Mouse (Mus musculus) lung, postnatal 0 days (tissue): ENCODE results near the gene Chn2. TPM values are rescaled to one million over a fixed set of nuclear protein-coding genes. Genes with fewer than 3 reads are reported as not detected.

ENCODE experiments used
- ATAC-seq: fragments of 200-750 bp; cut with Nextera tagmentation; 2 replicates; pipeline ENCODE4 v1.8.0; 2017; ENCODE audit warnings: moderate library complexity
- DNase-seq: peaks from one replicate; pipeline ENCODE4 v3.0.0-alpha.2; 2016; ENCODE audit warnings: low spot score
- H3K27ac ChIP-seq: fragments of 300-500 bp; sonication (generic); 2 replicates; pipeline ENCODE4 v1.5.1; 2014; ENCODE audit warnings: antibody characterized with exemption, mild to moderate bottlenecking, low read length, mixed read lengths
- H3K27me3 ChIP-seq: fragments of 300-500 bp; sonication (generic); replicated peaks from 2 replicates; pipeline ENCODE4 v1.6.1; 2014; ENCODE audit warnings: low read length, mixed read lengths; ENCODE audit not compliant: insufficient read depth
- H3K36me3 ChIP-seq: fragments of 300-500 bp; sonication (generic); 2 replicates; pipeline ENCODE4 v1.6.1; 2014; ENCODE audit warnings: low read length, mixed read lengths; ENCODE audit not compliant: insufficient read depth
- H3K4me1 ChIP-seq: fragments of 300-500 bp; sonication (generic); 2 replicates; pipeline ENCODE4 v1.6.1; 2014; ENCODE audit warnings: antibody characterized with exemption, low read depth, low read length, mixed read lengths; ENCODE audit not compliant: insufficient read depth
- H3K4me2 ChIP-seq: fragments of 300-500 bp; sonication (generic); replicated peaks from 2 replicates; pipeline ENCODE4 v1.6.1; 2014; ENCODE audit warnings: low read depth, mild to moderate bottlenecking, low read length, moderate library complexity, mixed read lengths
- H3K4me3 ChIP-seq: fragments of 300-500 bp; sonication (generic); 2 replicates; pipeline ENCODE4 v1.5.1; 2014; ENCODE audit warnings: low read depth, low read length
- H3K9ac ChIP-seq: fragments of 300-500 bp; sonication (generic); replicated peaks from 2 replicates; pipeline ENCODE4 v1.6.1; 2014; ENCODE audit warnings: low read depth, mild to moderate bottlenecking
- H3K9me3 ChIP-seq: fragments of 300-500 bp; sonication (generic); 2 replicates; pipeline ENCODE4 v1.6.1; 2016; ENCODE audit warnings: low read length, mixed read lengths
- CTCF ChIP-seq: IDR thresholded peaks from 2 replicates; pipeline ENCODE4 v1.5.1; 2016; ENCODE audit warnings: antibody characterized with exemption, mild to moderate bottlenecking
- EP300 ChIP-seq: IDR thresholded peaks from 2 replicates; pipeline ENCODE4 v1.6.1; 2016; ENCODE audit warnings: antibody characterized with exemption, mild to moderate bottlenecking, control low read depth
- WGBS: fragments of 180-500 bp; shearing (Covaris S2); extraction: QIAGEN DNeasy Blood & Tissue Kit; methylation state at CpG from one replicate; pipeline ENCODE4 v1.1.7; 2014; 5-methylcytosine and 5-hydroxymethylcytosine counted together
- polyA plus RNA-seq: library from polyadenylated mRNA; unstranded; fragments of >200 nt; fragmentation: Nextera tagmentation; extraction: Ambion mirVana; gene quantifications from 2 replicates; pipeline ENCODE4 v1.2.1, GENCODE M21; 2015

Chn2 gene
- polyA plus RNA-seq, 1 experiment from 2014 or later, result 6.8 TPM

DNA sequence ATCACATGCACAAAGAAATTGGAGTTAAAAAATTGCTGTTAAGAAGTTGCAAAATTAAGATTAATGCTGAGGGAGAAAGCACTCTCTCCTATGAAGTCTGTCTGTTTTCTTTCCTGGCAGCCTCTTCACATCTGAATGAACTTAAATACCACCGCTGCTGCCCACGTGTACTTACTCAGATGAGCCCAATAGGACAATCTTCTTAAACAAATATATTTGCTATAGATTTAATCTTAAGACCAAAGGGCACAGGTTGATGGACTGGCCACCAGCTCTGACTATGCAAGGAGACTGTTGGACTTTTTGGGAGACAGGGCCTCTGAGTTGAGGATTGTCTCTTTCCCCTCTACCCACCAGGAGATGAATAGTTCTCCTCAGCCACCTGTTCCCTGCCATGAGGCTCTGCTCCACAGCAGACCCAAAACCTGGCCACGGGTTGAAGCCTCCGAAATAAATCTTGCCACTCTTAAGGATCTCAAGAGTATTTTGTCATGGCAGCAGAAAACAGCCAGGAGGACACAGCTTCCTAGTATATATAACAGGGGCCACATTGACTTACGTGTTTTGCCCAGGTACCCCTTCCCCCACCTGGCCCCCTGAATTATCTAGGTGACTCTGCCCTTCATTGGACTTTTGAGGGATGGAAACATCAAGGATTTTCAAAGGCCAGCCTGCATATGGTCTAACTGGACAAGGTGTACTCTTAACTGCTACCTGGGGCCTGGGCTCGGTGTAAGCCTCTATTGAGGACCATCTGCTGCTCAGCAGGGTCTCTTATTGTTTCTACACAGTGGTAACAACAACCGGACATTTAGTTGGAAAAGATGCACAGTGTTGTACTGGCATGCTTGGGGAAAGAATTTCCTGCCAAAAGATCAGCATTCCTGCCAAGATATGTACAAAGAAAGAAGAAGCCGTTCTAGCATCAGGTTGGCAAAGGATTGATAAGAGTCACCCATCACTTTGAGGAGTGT lies 6.7 kb downstream of the Chn2 start:
- Histone ChIP-seq H3K9me3 (no peaks in the 10 kb centered on the region), H3K27me3 (peaks cover 9% of the 10 kb centered on the region), H3K36me3 (no peaks in the 10 kb centered on the region), H3K4me2 (no peak overlapping the region), H3K4me1 (no peaks in the 10 kb centered on the region), H3K4me3 (no peak overlapping the region), H3K9ac (no peak overlapping the region), H3K27ac (no peak overlapping the region)
- DNase-seq (no peak), ATAC-seq (no peak)
- TF ChIP-seq EP300 (no peak), CTCF (no peak)
- 70% methylated on average over 8 of the region's 8 CpGs for WGBS

GRCm38 (mm10) chr6:54046884-54047747 lies 7.8 kb downstream of the Chn2 start:
- no peak overlapping the region for H3K4me2 ChIP-seq
- no peak for ATAC-seq
- no peaks in the 10 kb centered on the region for H3K4me1 ChIP-seq
- H3K9ac ChIP-seq, result no peak overlapping the region
- 85% methylated on average over 11 of the region's 11 CpGs for WGBS
- H3K4me3 ChIP-seq, result no peak overlapping the region
- no peaks in the 10 kb centered on the region for H3K36me3 ChIP-seq
- H3K9me3 ChIP-seq, result no peaks in the 10 kb centered on the region
- no peak for DNase-seq
- TF ChIP-seq CTCF, result no peak
- H3K27me3 ChIP-seq, result peaks cover 3% of the 10 kb centered on the region
- H3K27ac ChIP-seq, result no peak overlapping the region

GRCm38 (mm10) chr6:54048768-54049167 lies 9.4 kb downstream of the Chn2 start:
- 68% methylated on average over 6 of the region's 6 CpGs for WGBS
- H3K36me3 ChIP-seq, result no peaks in the 10 kb centered on the region
- H3K27ac ChIP-seq, result no peak overlapping the region
- no peak for TF ChIP-seq EP300
- H3K4me3 ChIP-seq, result no peak overlapping the region
- no peak overlapping the region for H3K9ac ChIP-seq
- no peaks in the 10 kb centered on the region for H3K9me3 ChIP-seq
- H3K4me1 ChIP-seq, result no peaks in the 10 kb centered on the region
- DNase-seq (no peak), ATAC-seq (no peak)
- H3K4me2 ChIP-seq, result no peak overlapping the region
- H3K27me3 ChIP-seq, result peaks cover 3% of the 10 kb centered on the region; the same call in 1 of the 2 replicates

- DNase-seq, result no peak
- TF ChIP-seq EP300, result no peak
- no peak for TF ChIP-seq CTCF
- peaks cover 14% of the 10 kb centered on the region for H3K27me3 ChIP-seq
Measured at GRCm38 (mm10) chr6:54051173-54051572, 11.8 kb downstream of the Chn2 start.

DNA sequence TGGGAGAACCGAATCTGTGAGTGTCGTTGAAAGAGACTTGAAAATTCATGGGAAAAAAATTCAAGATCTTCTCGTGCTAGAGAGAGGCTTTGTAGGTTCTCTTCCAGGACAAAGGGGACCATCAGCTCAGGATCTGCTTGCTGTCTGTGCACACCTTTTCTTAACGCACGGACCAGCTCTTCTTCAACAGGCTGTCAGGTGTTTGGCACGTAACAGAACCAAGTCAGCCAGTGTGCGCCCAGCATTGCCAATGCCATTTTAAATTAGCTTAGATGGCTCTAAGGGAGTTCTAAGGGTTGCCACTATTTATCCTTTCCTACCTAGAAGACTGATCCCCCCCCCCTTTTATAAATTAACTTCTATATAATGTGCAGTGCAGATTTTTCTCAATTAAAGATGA lies 12.8 kb downstream of the Chn2 start:
- TF ChIP-seq CTCF (no peak), EP300 (no peak)
- WGBS, result 88% methylated on average over 7 of the region's 7 CpGs
- no peaks in the 10 kb centered on the region for H3K36me3 ChIP-seq
- H3K4me2 ChIP-seq, result no peak overlapping the region
- ATAC-seq (no peak), DNase-seq (no peak)
- no peak overlapping the region for H3K9ac ChIP-seq
- H3K27ac ChIP-seq, result no peak overlapping the region
- no peak overlapping the region for H3K4me3 ChIP-seq
- H3K27me3 ChIP-seq, result peaks cover 18% of the 10 kb centered on the region
- H3K9me3 ChIP-seq, result no peaks in the 10 kb centered on the region
- H3K4me1 ChIP-seq, result no peaks in the 10 kb centered on the region

More at GRCm38 (mm10) chr6:54051173-54051572, 11.8 kb downstream of the Chn2 start:
- no peak overlapping the region for H3K9ac ChIP-seq
- no peak overlapping the region for H3K4me3 ChIP-seq
- no peaks in the 10 kb centered on the region for H3K9me3 ChIP-seq
- WGBS, result 72% methylated on average over 7 of the region's 7 CpGs
- no peak overlapping the region for H3K27ac ChIP-seq
- ATAC-seq, result no peak
- H3K4me2 ChIP-seq, result no peak overlapping the region
- no peaks in the 10 kb centered on the region for H3K4me1 ChIP-seq
- no peaks in the 10 kb centered on the region for H3K36me3 ChIP-seq

GRCm38 (mm10) chr6:54052666-54053065 lies 13.3 kb downstream of the Chn2 start:
- Histone ChIP-seq H3K27ac (no peak overlapping the region), H3K4me2 (no peak overlapping the region), H3K27me3 (peaks cover 21% of the 10 kb centered on the region), H3K9me3 (no peaks in the 10 kb centered on the region), H3K36me3 (no peaks in the 10 kb centered on the region), H3K4me1 (no peaks in the 10 kb centered on the region), H3K4me3 (no peak overlapping the region), H3K9ac (no peak overlapping the region)
- ATAC-seq, result no peak
- DNase-seq, result no peak
- no peak for TF ChIP-seq CTCF
- TF ChIP-seq EP300, result no peak
- 86% methylated on average over 1 of the region's 1 CpGs for WGBS
